In the genomic region with DNA sequence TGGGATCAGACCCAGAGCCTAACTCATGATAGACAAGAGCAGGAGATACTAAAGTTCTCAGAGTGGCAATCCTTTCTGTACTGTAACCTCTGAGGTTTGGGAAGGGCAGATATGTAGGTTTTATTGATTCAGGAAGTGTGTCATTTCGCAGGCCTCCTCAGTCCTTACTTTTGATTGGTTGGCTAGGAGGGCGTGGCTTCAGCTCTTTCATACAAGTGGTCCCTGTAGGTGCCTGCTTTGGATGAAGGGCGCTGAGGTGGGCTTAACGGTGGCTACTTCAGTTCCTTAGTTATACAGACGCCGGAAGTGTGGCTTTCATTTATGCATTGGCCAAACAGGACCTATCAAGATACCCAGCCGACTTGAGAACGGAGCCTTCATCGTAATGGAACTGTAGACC, we compare ENCODE assay signal across 11 mouse cellular contexts. TPM values are rescaled to one million over a fixed set of nuclear protein-coding genes. Genes with fewer than 3 reads are reported as not detected.
A peak's percentile ranks its signal among the peaks of the same experiment; 100 is the strongest.
DNase-seq lines count a peak whose midpoint lies in the region; ATAC-seq lines count a peak whose summit lies in the region.
"Had no signal": no experiment of that assay in that cellular context is flagged by ENCODE, and none has a peak within 500 bp of the region (broad histone marks: within the 10 kb centered on the region; RNA-seq: fewer than 3 reads in every experiment).

No protein-coding gene starts in this region.

- ATAC-seq in forebrain, embryonic 15.5 days (replicated peaks), result no peak
- ATAC-seq in forebrain, embryonic 11.5 days (replicated peaks; ENCODE audit: low FRiP score), result no peak
- ATAC-seq in lung, embryonic 16.5 days (ENCODE audit: low read depth), result no peak
- no peak for ATAC-seq in stomach, embryonic 16.5 days (ENCODE audit: insufficient read depth, low FRiP score)
- ATAC-seq: inflammation-experienced regulatory T-cells, adult 6 months had no signal

- H3K4me3 ChIP-seq in forebrain, embryonic 15.5 days, result no peak overlapping the region; the same call in 1 of the 2 replicates
- no peak overlapping the region for H3K4me3 ChIP-seq in forebrain, embryonic 11.5 days (ENCODE audit: low read depth, low read length)
- H3K4me3 ChIP-seq in lung, embryonic 16.5 days (ENCODE audit: low read length), result no peak overlapping the region
- H3K4me3 ChIP-seq in stomach, embryonic 16.5 days (replicated peaks; ENCODE audit: low read length), result no peak overlapping the region

- H3K9ac ChIP-seq in forebrain, embryonic 15.5 days (replicated peaks), result no peak overlapping the region
- H3K9ac ChIP-seq in forebrain, embryonic 11.5 days (ENCODE audit: low read length), result no peak overlapping the region
- 0 out of 2 replicates have a peak overlapping the region, but pooled peaks have one; percentile 95 for H3K9ac ChIP-seq in lung, embryonic 16.5 days (ENCODE audit: low read length)
- no peak overlapping the region for H3K9ac ChIP-seq in stomach, embryonic 16.5 days (ENCODE audit: low read length)

- H3K4me2 ChIP-seq in forebrain, embryonic 15.5 days (replicated peaks), result 0 out of 2 replicates have a peak overlapping the region, but pooled peaks have one; percentile 73
- H3K4me2 ChIP-seq in forebrain, embryonic 11.5 days (ENCODE audit: low read depth, low read length, severe bottlenecking), result no peak overlapping the region
- H3K4me2 ChIP-seq in lung, embryonic 16.5 days (ENCODE audit: low read depth, low read length), result peak overlapping the region; percentile 89
- no peak overlapping the region for H3K4me2 ChIP-seq in stomach, embryonic 16.5 days (ENCODE audit: low read depth, low read length)

- 87% methylated on average over 9 of the region's 9 CpGs for WGBS in forebrain, embryonic 15.5 days
- 87% methylated on average over 9 of the region's 9 CpGs for WGBS in forebrain, embryonic 11.5 days
- 84% methylated on average over 9 of the region's 9 CpGs for WGBS in lung, embryonic 16.5 days
- WGBS in stomach, embryonic 16.5 days, result 80% methylated on average over 9 of the region's 9 CpGs

- no peak overlapping the region for H3K27ac ChIP-seq in forebrain, embryonic 15.5 days (replicated peaks)
- no peak overlapping the region for H3K27ac ChIP-seq in forebrain, embryonic 11.5 days (ENCODE audit: low read depth, low read length)
- no peak overlapping the region for H3K27ac ChIP-seq in lung, embryonic 16.5 days (ENCODE audit: low read length)
- H3K27ac ChIP-seq in stomach, embryonic 16.5 days (ENCODE audit: low read length), result peak overlapping the region; percentile 55
- H3K27ac ChIP-seq: midbrain, embryonic 12.5 days had no signal

- no peak for DNase-seq in forebrain, embryonic 11.5 days (ENCODE audit: low spot score)
- DNase-seq in lung, postnatal 4 days, result no peak
- peak; percentile 28 for DNase-seq in induced T-regulatory cell, adult 2 months (ENCODE audit: low read depth)
- DNase-seq in natural killer cell, adult 2 months (ENCODE audit: low spot score in 2 of 2), result no peak
- DNase-seq in yolk sac, embryonic 10.5 days (ENCODE audit: low spot score), result no peak

- H3K27me3 ChIP-seq in forebrain, embryonic 15.5 days, result no peaks in the 10 kb centered on the region
- H3K27me3 ChIP-seq in forebrain, embryonic 11.5 days (ENCODE audit: control insufficient read depth, insufficient read depth, low read length), result no peaks in the 10 kb centered on the region
- H3K27me3 ChIP-seq in lung, embryonic 16.5 days (ENCODE audit: control insufficient read depth, insufficient read depth, low read depth, low read length), result no peaks in the 10 kb centered on the region
- no peaks in the 10 kb centered on the region for H3K27me3 ChIP-seq in stomach, embryonic 16.5 days (ENCODE audit: control insufficient read depth, insufficient read depth, low read length)
- H3K27me3 ChIP-seq: CH12.LX; midbrain, embryonic 12.5 days had no signal

- no peaks in the 10 kb centered on the region for H3K9me3 ChIP-seq in forebrain, embryonic 15.5 days
- H3K9me3 ChIP-seq in forebrain, embryonic 11.5 days (ENCODE audit: control insufficient read depth, low read length), result no peaks in the 10 kb centered on the region
- no peaks in the 10 kb centered on the region for H3K9me3 ChIP-seq in lung, embryonic 16.5 days (ENCODE audit: control insufficient read depth, low read length)
- H3K9me3 ChIP-seq in stomach, embryonic 16.5 days (replicated peaks; ENCODE audit: control insufficient read depth, low read length), result no peaks in the 10 kb centered on the region
- H3K9me3 ChIP-seq: midbrain, embryonic 12.5 days had no signal

- 0 out of 2 replicates have a peak, but pooled peaks cover 2% of the 10 kb centered on the region for H3K36me3 ChIP-seq in forebrain, embryonic 15.5 days
- H3K36me3 ChIP-seq in forebrain, embryonic 11.5 days (ENCODE audit: control insufficient read depth, insufficient read depth, low read length), result no peaks in the 10 kb centered on the region
- peaks cover 9% of the 10 kb centered on the region; the same call in 1 of the 2 replicates for H3K36me3 ChIP-seq in lung, embryonic 16.5 days (ENCODE audit: control insufficient read depth, insufficient read depth, low read length)
- no peaks in the 10 kb centered on the region for H3K36me3 ChIP-seq in stomach, embryonic 16.5 days (ENCODE audit: control insufficient read depth, insufficient read depth, low read length)

- H3K4me1 ChIP-seq in forebrain, embryonic 15.5 days, result peaks cover 21% of the 10 kb centered on the region
- H3K4me1 ChIP-seq in forebrain, embryonic 11.5 days (replicated peaks; ENCODE audit: control insufficient read depth, insufficient read depth, low read length), result peaks cover 4% of the 10 kb centered on the region; the same call in 1 of the 2 replicates
- peaks cover 22% of the 10 kb centered on the region for H3K4me1 ChIP-seq in lung, embryonic 16.5 days (replicated peaks; ENCODE audit: control insufficient read depth, insufficient read depth, low read length)
- H3K4me1 ChIP-seq in stomach, embryonic 16.5 days (ENCODE audit: control insufficient read depth, insufficient read depth, low read length), result peaks cover 23% of the 10 kb centered on the region

RNA-seq across cellular contexts. Expression of a gene that starts 1.2 kb away (rescaled TPM):
- 25.6 and 30.8 TPM in 2 replicates for polyA plus RNA-seq in forebrain, embryonic 15.5 days (2015; fragmentation: Nextera tagmentation; extraction: Ambion mirVana)
- polyA plus RNA-seq in forebrain, embryonic 11.5 days (2014; fragmentation: Nextera tagmentation; extraction: Ambion mirVana), result 44.0 and 44.1 TPM in 2 replicates
- polyA plus RNA-seq in lung, embryonic 16.5 days (2015; fragmentation: Nextera tagmentation; extraction: Ambion mirVana), result 55.4 and 57.4 TPM in 2 replicates
- 39.5 and 49.2 TPM in 2 replicates for polyA plus RNA-seq in stomach, embryonic 16.5 days (2015; fragmentation: Nextera tagmentation; extraction: Ambion mirVana)

RNA-seq across cellular contexts. Expression of a gene that starts 1.5 kb away (rescaled TPM):
- 96.0 and 96.9 TPM in 2 replicates for polyA plus RNA-seq in forebrain, embryonic 15.5 days (2015; fragmentation: Nextera tagmentation; extraction: Ambion mirVana)
- polyA plus RNA-seq in forebrain, embryonic 11.5 days (2014; fragmentation: Nextera tagmentation; extraction: Ambion mirVana), result 95.9 and 110 TPM in 2 replicates
- polyA plus RNA-seq in lung, embryonic 16.5 days (2015; fragmentation: Nextera tagmentation; extraction: Ambion mirVana), result 99.2 and 100 TPM in 2 replicates
- 81.0 and 81.9 TPM in 2 replicates for polyA plus RNA-seq in stomach, embryonic 16.5 days (2015; fragmentation: Nextera tagmentation; extraction: Ambion mirVana)

RNA-seq across cellular contexts. Expression of a gene that starts 8.2 kb away (rescaled TPM):
- polyA plus RNA-seq in forebrain, embryonic 15.5 days (2015; fragmentation: Nextera tagmentation; extraction: Ambion mirVana), result 20.1 and 24.0 TPM in 2 replicates
- 3.6 and 4.6 TPM in 2 replicates for polyA plus RNA-seq in forebrain, embryonic 11.5 days (2014; fragmentation: Nextera tagmentation; extraction: Ambion mirVana)
- polyA plus RNA-seq in lung, embryonic 16.5 days (2015; fragmentation: Nextera tagmentation; extraction: Ambion mirVana), result 0.34 and 0.99 TPM in 2 replicates
- polyA plus RNA-seq in stomach, embryonic 16.5 days (2015; fragmentation: Nextera tagmentation; extraction: Ambion mirVana), result 0.15 and 0.22 TPM in 2 replicates

RNA-seq across cellular contexts. Expression of a gene that starts 19.4 kb away (rescaled TPM):
- polyA plus RNA-seq in forebrain, embryonic 15.5 days (2015; fragmentation: Nextera tagmentation; extraction: Ambion mirVana), result 1.6 and 2.1 TPM in 2 replicates
- polyA plus RNA-seq in forebrain, embryonic 11.5 days (2014; fragmentation: Nextera tagmentation; extraction: Ambion mirVana), result 1.2 and 1.8 TPM in 2 replicates
- polyA plus RNA-seq in lung, embryonic 16.5 days (2015; fragmentation: Nextera tagmentation; extraction: Ambion mirVana), result 2.4 and 3.0 TPM in 2 replicates
- polyA plus RNA-seq in stomach, embryonic 16.5 days (2015; fragmentation: Nextera tagmentation; extraction: Ambion mirVana), result 2.2 and 2.8 TPM in 2 replicates

RNA-seq across cellular contexts. Expression of a gene that starts 19.6 kb away (rescaled TPM):
- polyA plus RNA-seq in forebrain, embryonic 15.5 days (2015; fragmentation: Nextera tagmentation; extraction: Ambion mirVana), result 0.15 TPM in 1 of 2 replicates, not detected in the other
- 0.45 and 0.55 TPM in 2 replicates for polyA plus RNA-seq in forebrain, embryonic 11.5 days (2014; fragmentation: Nextera tagmentation; extraction: Ambion mirVana)
- polyA plus RNA-seq in lung, embryonic 16.5 days (2015; fragmentation: Nextera tagmentation; extraction: Ambion mirVana), result 0.31 and 0.60 TPM in 2 replicates
- polyA plus RNA-seq in stomach, embryonic 16.5 days (2015; fragmentation: Nextera tagmentation; extraction: Ambion mirVana), result not detected in 2 replicates

Comparison
In these comparisons a context has a peak if more than half of its experiments do, and no peak if none do; other contexts are left out.
1. H3K4me2 ChIP-seq: peak in forebrain, embryonic 15.5 days (single experiment) and lung, embryonic 16.5 days (single experiment); none in forebrain, embryonic 11.5 days (single experiment) and stomach, embryonic 16.5 days (single experiment).